Mouse (Mus musculus) kidney, adult 8-10 months (tissue): ENCODE results near the gene Elf3.
"Not testable (repeated sequence)": the region's sequence is repeated elsewhere in the genome, so short reads cannot be mapped to it uniquely, and the experiment has no call there.

Experiments used
- DNase-seq, 2 experiments: peaks; one replicate each; pipeline ENCODE4 v3.0.0; 2022

The Elf3 gene

GRCm38 (mm10) chr1:135237131-135237851, 21.1 kb downstream of the Elf3 start:
- DNase-seq = peak; percentile 79

- DNase-seq = no peak
Measured at GRCm38 (mm10) chr1:135234771-135235170, 23.6 kb downstream of the Elf3 start.

GRCm38 (mm10) chr1:135233961-135234360, 24.4 kb downstream of the Elf3 start:
- peak in 1 of 2 experiments; percentile 22 for DNase-seq

GRCm38 (mm10) chr1:135231878-135232277, 26.5 kb downstream of the Elf3 start:
- DNase-seq = not testable (repeated sequence)

- peak; percentile 56 to 64 for DNase-seq
Measured at GRCm38 (mm10) chr1:135227339-135227950, 30.9 kb downstream of the Elf3 start.

- DNase-seq = no peak
Measured at GRCm38 (mm10) chr1:135224981-135225604, 33.3 kb downstream of the Elf3 start.

GRCm38 (mm10) chr1:135224147-135224546, 34.2 kb downstream of the Elf3 start:
- no peak for DNase-seq

- DNase-seq = no peak
Measured at GRCm38 (mm10) chr1:135217607-135218233, 40.6 kb downstream of the Elf3 start.

- no peak for DNase-seq
Measured at GRCm38 (mm10) chr1:135213772-135214640, 44.4 kb downstream of the Elf3 start.

GRCm38 (mm10) chr1:135210421-135210820, 47.9 kb downstream of the Elf3 start:
- DNase-seq = no peak

GRCm38 (mm10) chr1:135208716-135209115, 49.7 kb downstream of the Elf3 start:
- DNase-seq = no peak

- no peak for DNase-seq
Measured at GRCm38 (mm10) chr1:135206586-135207339, 51.6 kb downstream of the Elf3 start.

- no peak for DNase-seq
Measured at GRCm38 (mm10) chr1:135205257-135205656, 53.1 kb downstream of the Elf3 start.

- DNase-seq = no peak
Measured at GRCm38 (mm10) chr1:135204196-135205126, 53.9 kb downstream of the Elf3 start.
